Mouse (Mus musculus) 3T3-L1 (cell line): ENCODE measurements at regions not wholly inside any gene's neighbourhood (a gene's known extent, or its start where the extent isn't known, plus 50 kb on each side); places are given as distances from the start of the nearest gene placed in this dataset.

Experiments
- DNase-seq: peaks from one replicate; pipeline ENCODE4 v3.0.0-alpha.2; 2015; ENCODE audit warnings: low read depth, low spot score

GRCm38 (mm10) chr3:159069957-159070684 is 425.1 kb upstream of the Depdc1a start:
- peak; percentile 18 for DNase-seq

GRCm38 (mm10) chr3:159056960-159057525 is 438.2 kb upstream of the Depdc1a start:
- DNase-seq = no peak

- DNase-seq = no peak
These were observed 460.4 kb upstream of the Depdc1a start for GRCm38 (mm10) chr3:159034806-159035205.

GRCm38 (mm10) chr3:159031581-159031980 is 463.7 kb upstream of the Depdc1a start:
- peak; percentile 79 for DNase-seq

GRCm38 (mm10) chr3:159030675-159031074 is 464.6 kb upstream of the Depdc1a start:
- DNase-seq = peak; percentile 25

GRCm38 (mm10) chr3:159029951-159030350 is 465.3 kb upstream of the Depdc1a start:
- peak; percentile 71 for DNase-seq

GRCm38 (mm10) chr3:159020447-159020846 is 458.4 kb upstream of the Lrrc7 start:
- no peak for DNase-seq

- no peak for DNase-seq
These were observed 455.2 kb upstream of the Lrrc7 start for GRCm38 (mm10) chr3:159017269-159017668.

- no peak for DNase-seq
These were observed 454.4 kb upstream of the Lrrc7 start for GRCm38 (mm10) chr3:159016426-159016825.

- no peak for DNase-seq
These were observed 449.1 kb upstream of the Lrrc7 start for GRCm38 (mm10) chr3:159010954-159011638.

- DNase-seq = no peak
These were observed 442.0 kb upstream of the Lrrc7 start for GRCm38 (mm10) chr3:159004013-159004412.

GRCm38 (mm10) chr3:158985438-158986111 is 423.6 kb upstream of the Lrrc7 start:
- DNase-seq = no peak

GRCm38 (mm10) chr3:158947063-158947462 is 385.0 kb upstream of the Lrrc7 start:
- DNase-seq = no peak

- DNase-seq = peak; percentile 60
These were observed 343.1 kb upstream of the Lrrc7 start for GRCm38 (mm10) chr3:158905104-158905503.

- DNase-seq = peak; percentile 7
These were observed 337.4 kb upstream of the Lrrc7 start for GRCm38 (mm10) chr3:158899458-158899857.

GRCm38 (mm10) chr3:158886732-158887386 is 324.8 kb upstream of the Lrrc7 start:
- DNase-seq = no peak

GRCm38 (mm10) chr3:158886301-158886711 is 324.3 kb upstream of the Lrrc7 start:
- peak; percentile 18 for DNase-seq
